Mouse (Mus musculus): ENCODE measurements around the gene March2. TPM values are rescaled to one million over a fixed set of nuclear protein-coding genes. Genes with fewer than 3 reads are reported as not detected.

March2 gene
- polyA plus RNA-seq (2015; fragmentation: Nextera tagmentation; extraction: Ambion mirVana) = 51.2 and 56.0 TPM in 2 replicates

GRCm38 (mm10) chr17:33718384-33718881 lies at the start of gene March2:
Gene March2 (minus strand): TSS chr17:33718670.
- H3K27me3 ChIP-seq (replicated peaks; ENCODE audit: control insufficient read depth, insufficient read depth, low read length) = no peaks in the 10 kb centered on the region
- H3K9me3 ChIP-seq (ENCODE audit: control insufficient read depth) = no peaks in the 10 kb centered on the region
- H3K4me2 ChIP-seq (replicated peaks; ENCODE audit: low read depth) = peak within 1 kb of the TSS; percentile 77
- H3K36me3 ChIP-seq (ENCODE audit: control insufficient read depth, insufficient read depth) = no peaks in the 10 kb centered on the region
- no peak for TF ChIP-seq CTCF (IDR thresholded peaks at IDR 0.05; ENCODE audit: low read depth)
- H3K4me3 ChIP-seq (ENCODE audit: low read depth, low read length) = peak within 1 kb of the TSS; percentile 91
- H3K9ac ChIP-seq (ENCODE audit: low read depth, low read length) = peak within 1 kb of the TSS; percentile 71
- H3K4me1 ChIP-seq (replicated peaks; ENCODE audit: control insufficient read depth, insufficient read depth, low read length) = no peaks in the 10 kb centered on the region
- peak; percentile 100 for ATAC-seq
- 1% methylated on average over 46 of the region's 46 CpGs for WGBS
- peak within 1 kb of the TSS; percentile 41; the same call in 1 of the 2 replicates for H3K27ac ChIP-seq (ENCODE audit: low read depth, low read length)

DNA sequence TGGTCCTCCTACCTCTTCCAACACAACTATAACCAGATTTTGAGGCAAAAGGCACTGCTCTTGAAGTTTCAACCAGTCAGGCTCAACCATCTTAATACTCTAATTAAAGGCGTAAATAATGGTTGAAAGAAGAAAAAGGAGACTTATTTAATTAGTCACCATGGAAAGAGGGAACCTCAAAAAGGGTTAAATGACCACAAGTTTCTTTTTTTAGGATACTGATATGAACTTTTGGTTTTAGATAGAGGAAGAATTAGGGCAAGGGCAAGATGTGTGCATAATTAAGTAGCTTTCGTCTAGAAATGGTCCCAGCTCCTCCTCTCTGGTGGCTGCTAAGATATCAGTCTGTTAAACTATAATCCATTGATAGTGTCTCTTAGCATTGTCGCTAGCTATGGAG lies 47.9 kb upstream of the March2 start:
- Histone ChIP-seq H3K4me1 (replicated peaks; ENCODE audit: control insufficient read depth, insufficient read depth, low read length) (no peaks in the 10 kb centered on the region), H3K27ac (ENCODE audit: low read depth, low read length) (no peak overlapping the region), H3K36me3 (ENCODE audit: control insufficient read depth, insufficient read depth) (no peaks in the 10 kb centered on the region), H3K4me3 (ENCODE audit: low read depth, low read length) (no peak overlapping the region), H3K9ac (ENCODE audit: low read depth, low read length) (no peak overlapping the region), H3K9me3 (ENCODE audit: control insufficient read depth) (no peaks in the 10 kb centered on the region), H3K27me3 (replicated peaks; ENCODE audit: control insufficient read depth, insufficient read depth, low read length) (no peaks in the 10 kb centered on the region), H3K4me2 (replicated peaks; ENCODE audit: low read depth) (no peak overlapping the region)
- no peak for ATAC-seq
- 54% methylated on average over 3 of the region's 3 CpGs for WGBS
- no peak for TF ChIP-seq CTCF (IDR thresholded peaks at IDR 0.05; ENCODE audit: low read depth)

GRCm38 (mm10) chr17:33760255-33761165 lies 42.0 kb upstream of the March2 start, which contains the start of gene Rab11b:
Gene Rab11b (minus strand): TSS chr17:33760530.
- Histone ChIP-seq H3K36me3 (ENCODE audit: control insufficient read depth, insufficient read depth) (no peaks in the 10 kb centered on the region; the same call in none of the 2 replicates), H3K4me2 (replicated peaks; ENCODE audit: low read depth) (peak within 1 kb of the TSS; percentile 70), H3K9ac (ENCODE audit: low read depth, low read length) (peak within 1 kb of the TSS; percentile 87), H3K27me3 (replicated peaks; ENCODE audit: control insufficient read depth, insufficient read depth, low read length) (no peaks in the 10 kb centered on the region), H3K4me1 (replicated peaks; ENCODE audit: control insufficient read depth, insufficient read depth, low read length) (peaks cover 23% of the 10 kb centered on the region), H3K27ac (ENCODE audit: low read depth, low read length) (peak within 1 kb of the TSS; percentile 99), H3K4me3 (ENCODE audit: low read depth, low read length) (peak within 1 kb of the TSS; percentile 66), H3K9me3 (ENCODE audit: control insufficient read depth) (no peaks in the 10 kb centered on the region)
- peak; percentile 30; the same call in 1 of the 2 replicates for TF ChIP-seq CTCF (IDR thresholded peaks at IDR 0.05; ENCODE audit: low read depth)
- peak; percentile 99 for ATAC-seq
- WGBS = 3% methylated on average over 35 of the region's 35 CpGs

DNA sequence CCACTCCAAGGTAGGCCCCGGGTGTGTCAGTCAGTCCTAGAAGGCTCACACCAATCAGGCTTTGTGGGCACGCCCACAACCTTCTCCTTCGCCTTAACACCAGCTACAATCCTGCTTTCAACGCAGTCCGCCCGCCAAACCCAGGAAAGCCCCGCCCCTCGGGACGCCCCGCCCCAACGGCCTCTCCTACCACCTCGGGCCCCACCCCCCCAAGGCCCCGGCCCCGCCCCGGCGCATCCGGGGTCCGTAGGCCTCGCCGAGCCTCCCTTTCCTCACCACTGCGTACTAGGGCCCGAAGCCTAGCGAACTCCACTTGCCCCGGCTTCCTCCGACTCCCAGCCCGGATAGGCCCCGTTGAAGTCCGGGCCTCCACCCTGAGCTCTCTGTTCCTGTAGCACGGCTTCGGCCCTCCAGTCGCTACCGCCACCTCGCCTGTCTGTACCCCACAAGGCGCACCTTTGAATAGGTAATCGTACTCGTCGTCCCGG lies 41.3 kb upstream of the March2 start:
- H3K4me3 ChIP-seq (ENCODE audit: low read depth, low read length) = peak overlapping the region; percentile 66
- H3K9ac ChIP-seq (ENCODE audit: low read depth, low read length) = peak overlapping the region; percentile 87
- no peaks in the 10 kb centered on the region; the same call in none of the 2 replicates for H3K36me3 ChIP-seq (ENCODE audit: control insufficient read depth, insufficient read depth)
- peak; percentile 89 for ATAC-seq
- peaks cover 23% of the 10 kb centered on the region for H3K4me1 ChIP-seq (replicated peaks; ENCODE audit: control insufficient read depth, insufficient read depth, low read length)
- peak overlapping the region; percentile 70 for H3K4me2 ChIP-seq (replicated peaks; ENCODE audit: low read depth)
- no peaks in the 10 kb centered on the region for H3K27me3 ChIP-seq (replicated peaks; ENCODE audit: control insufficient read depth, insufficient read depth, low read length)
- under 1% methylated on average over 38 of the region's 38 CpGs for WGBS
- TF ChIP-seq CTCF (IDR thresholded peaks at IDR 0.05; ENCODE audit: low read depth) = no peak
- no peaks in the 10 kb centered on the region for H3K9me3 ChIP-seq (ENCODE audit: control insufficient read depth)
- peak overlapping the region; percentile 99 for H3K27ac ChIP-seq (ENCODE audit: low read depth, low read length)

GRCm38 (mm10) chr17:33757231-33757630 lies 38.8 kb upstream of the March2 start:
- Histone ChIP-seq H3K4me1 (replicated peaks; ENCODE audit: control insufficient read depth, insufficient read depth, low read length) (peaks cover 23% of the 10 kb centered on the region), H3K27ac (ENCODE audit: low read depth, low read length) (no peak overlapping the region; the same call in 1 of the 2 replicates), H3K4me3 (ENCODE audit: low read depth, low read length) (no peak overlapping the region), H3K27me3 (replicated peaks; ENCODE audit: control insufficient read depth, insufficient read depth, low read length) (no peaks in the 10 kb centered on the region), H3K9ac (ENCODE audit: low read depth, low read length) (no peak overlapping the region; the same call in 1 of the 2 replicates), H3K4me2 (replicated peaks; ENCODE audit: low read depth) (peak overlapping the region; percentile 17; the same call in 1 of the 2 replicates), H3K36me3 (ENCODE audit: control insufficient read depth, insufficient read depth) (peaks cover 4% of the 10 kb centered on the region), H3K9me3 (ENCODE audit: control insufficient read depth) (no peaks in the 10 kb centered on the region)
- no peak for TF ChIP-seq CTCF (IDR thresholded peaks at IDR 0.05; ENCODE audit: low read depth)
- 35% methylated on average over 4 of the region's 4 CpGs for WGBS
- no peak for ATAC-seq

Measured in intestine, postnatal 0 days (tissue).